Mouse (Mus musculus) brain, embryonic 18.5 days (tissue): Measurements from ENCODE around the gene Mettl24.

ENCODE experiments used
- DNase-seq: peaks from one replicate; pipeline ENCODE4 v3.0.0-alpha.2; 2012; ENCODE audit warnings: low read depth, low spot score

The Mettl24 gene

GRCm38 (mm10) chr10:40684326-40684725 is 1.2 kb downstream of the Mettl24 start:
- no peak for DNase-seq

- DNase-seq: no peak
Measured at GRCm38 (mm10) chr10:40685641-40686040, 2.6 kb downstream of the Mettl24 start.

GRCm38 (mm10) chr10:40686976-40687375 is 3.9 kb downstream of the Mettl24 start:
- no peak for DNase-seq

- no peak for DNase-seq
Measured at GRCm38 (mm10) chr10:40687407-40687806, 4.3 kb downstream of the Mettl24 start.

- DNase-seq: no peak
Measured at GRCm38 (mm10) chr10:40688266-40688665, 5.2 kb downstream of the Mettl24 start.

- DNase-seq: no peak
Measured at GRCm38 (mm10) chr10:40688873-40689272, 5.8 kb downstream of the Mettl24 start.

- DNase-seq: no peak
Measured at GRCm38 (mm10) chr10:40698652-40699051, 15.6 kb downstream of the Mettl24 start.

GRCm38 (mm10) chr10:40711127-40711526 is 28.0 kb downstream of the Mettl24 start:
- DNase-seq: no peak

GRCm38 (mm10) chr10:40713018-40713608 is 30.0 kb downstream of the Mettl24 start:
- DNase-seq: no peak

GRCm38 (mm10) chr10:40713829-40714228 is 30.7 kb downstream of the Mettl24 start:
- DNase-seq: no peak

- DNase-seq: no peak
Measured at GRCm38 (mm10) chr10:40715151-40715550, 32.1 kb downstream of the Mettl24 start.

- DNase-seq: no peak
Measured at GRCm38 (mm10) chr10:40716296-40716695, 33.2 kb downstream of the Mettl24 start.

- no peak for DNase-seq
Measured at GRCm38 (mm10) chr10:40716713-40717112, 33.6 kb downstream of the Mettl24 start.

GRCm38 (mm10) chr10:40718362-40718761 is 35.3 kb downstream of the Mettl24 start:
- no peak for DNase-seq

- no peak for DNase-seq
Measured at GRCm38 (mm10) chr10:40719062-40719461, 36.0 kb downstream of the Mettl24 start.

GRCm38 (mm10) chr10:40720883-40721282 is 37.8 kb downstream of the Mettl24 start:
- DNase-seq: no peak

GRCm38 (mm10) chr10:40724342-40724741 is 41.3 kb downstream of the Mettl24 start:
- no peak for DNase-seq

GRCm38 (mm10) chr10:40725066-40725465 is 42.0 kb downstream of the Mettl24 start:
- no peak for DNase-seq

GRCm38 (mm10) chr10:40725471-40725870 is 42.4 kb downstream of the Mettl24 start:
- no peak for DNase-seq

GRCm38 (mm10) chr10:40726288-40726902 is 43.3 kb downstream of the Mettl24 start:
- no peak for DNase-seq

GRCm38 (mm10) chr10:40726989-40727388 is 43.9 kb downstream of the Mettl24 start:
- no peak for DNase-seq

GRCm38 (mm10) chr10:40730200-40730599 is 47.1 kb downstream of the Mettl24 start:
- no peak for DNase-seq

GRCm38 (mm10) chr10:40733291-40733690 is 50.2 kb downstream of the Mettl24 start:
- DNase-seq: no peak

- DNase-seq: no peak
Measured at GRCm38 (mm10) chr10:40736172-40736571, 53.1 kb downstream of the Mettl24 start.
